Mouse (Mus musculus): ENCODE measurements at regions not wholly inside any gene's neighbourhood (a gene's known extent, or its start where the extent isn't known, plus 50 kb on each side); places are given as distances from the start of the nearest gene placed in this dataset.

DNA sequence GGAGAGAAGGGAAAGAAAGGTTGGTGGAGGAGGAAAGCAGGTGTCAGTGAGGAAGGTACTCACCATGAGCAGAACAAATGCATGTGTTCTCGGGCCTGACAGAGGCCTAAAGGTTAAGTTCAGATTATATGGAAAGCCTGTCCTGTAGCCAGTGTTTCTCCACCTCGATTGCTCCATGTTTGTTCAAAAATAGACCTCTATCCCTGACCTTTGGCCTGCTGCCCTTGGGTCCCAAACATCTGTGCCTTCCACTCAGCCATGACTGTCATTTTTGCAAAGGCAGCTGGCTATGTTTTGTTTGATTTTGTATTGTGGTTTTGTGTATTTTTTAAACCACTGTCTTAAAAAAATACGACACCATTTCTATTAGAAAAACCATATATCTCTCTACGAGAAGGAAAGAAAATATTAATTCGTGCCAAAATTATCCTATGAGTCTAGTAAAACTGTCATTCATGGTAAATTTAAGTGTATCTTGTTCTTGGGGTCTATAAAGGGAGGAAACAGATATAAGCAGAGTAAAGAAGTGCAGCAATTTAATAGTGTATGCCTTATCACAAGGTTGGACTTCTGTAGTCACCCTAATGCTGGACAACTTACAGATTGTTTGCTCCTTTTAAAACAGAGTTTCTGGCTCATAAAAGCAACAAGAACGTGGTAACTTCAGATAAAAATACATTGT, 96.1 kb upstream of the Vgll3 start:
- H3K4me1 ChIP-seq (ENCODE audit: control insufficient read depth, insufficient read depth, low read length) = no peaks in the 10 kb centered on the region
- no peak overlapping the region for H3K9ac ChIP-seq (ENCODE audit: low read depth, poor library complexity, severe bottlenecking)
- H3K27me3 ChIP-seq (ENCODE audit: control insufficient read depth, insufficient read depth, low read length, poor library complexity, severe bottlenecking) = no peaks in the 10 kb centered on the region; the same call in 1 of the 2 replicates
- H3K4me3 ChIP-seq (ENCODE audit: low read depth, low read length) = no peak overlapping the region
- H3K36me3 ChIP-seq (ENCODE audit: control insufficient read depth, insufficient read depth, low read length, poor library complexity, severe bottlenecking) = no peaks in the 10 kb centered on the region
- TF ChIP-seq CTCF (IDR thresholded peaks at IDR 0.05; ENCODE audit: low read depth, low read length) = no peak
- no peak for TF ChIP-seq POLR2A (IDR thresholded peaks at IDR 0.05; ENCODE audit: insufficient read depth, low read length)
- no peak for TF ChIP-seq EP300 (IDR thresholded peaks at IDR 0.05; ENCODE audit: insufficient read depth, low read depth, low read length)
- no peaks in the 10 kb centered on the region for H3K9me3 ChIP-seq (replicated peaks; ENCODE audit: control insufficient read depth, insufficient read depth, low read length, poor library complexity, severe bottlenecking)
- H3K27ac ChIP-seq (ENCODE audit: insufficient read depth, low read length) = no peak overlapping the region

DNA sequence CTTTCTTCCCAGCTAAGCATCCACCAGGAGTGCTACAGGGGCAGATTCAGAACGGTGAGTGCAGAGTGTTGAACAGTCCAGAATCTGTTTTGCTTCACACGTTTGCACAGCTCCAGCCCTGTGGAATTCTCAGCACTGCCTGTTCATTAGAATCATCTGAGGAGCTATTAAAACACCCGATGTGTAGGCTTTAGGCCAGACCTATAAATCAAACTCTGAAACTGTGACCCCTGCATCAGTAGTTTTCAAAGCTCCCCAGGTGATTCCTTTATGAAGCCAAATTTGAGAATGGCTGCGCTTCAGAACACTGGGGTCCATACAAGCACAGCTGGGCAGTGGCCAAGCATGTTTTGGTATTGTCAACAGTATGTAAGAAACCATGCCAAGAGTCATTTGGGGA, 94.1 kb upstream of the Vgll3 start:
- TF ChIP-seq CTCF (IDR thresholded peaks at IDR 0.05; ENCODE audit: low read depth, low read length) = no peak
- H3K27ac ChIP-seq (ENCODE audit: insufficient read depth, low read length) = no peak overlapping the region
- no peaks in the 10 kb centered on the region; the same call in 1 of the 2 replicates for H3K27me3 ChIP-seq (ENCODE audit: control insufficient read depth, insufficient read depth, low read length, poor library complexity, severe bottlenecking)

DNA sequence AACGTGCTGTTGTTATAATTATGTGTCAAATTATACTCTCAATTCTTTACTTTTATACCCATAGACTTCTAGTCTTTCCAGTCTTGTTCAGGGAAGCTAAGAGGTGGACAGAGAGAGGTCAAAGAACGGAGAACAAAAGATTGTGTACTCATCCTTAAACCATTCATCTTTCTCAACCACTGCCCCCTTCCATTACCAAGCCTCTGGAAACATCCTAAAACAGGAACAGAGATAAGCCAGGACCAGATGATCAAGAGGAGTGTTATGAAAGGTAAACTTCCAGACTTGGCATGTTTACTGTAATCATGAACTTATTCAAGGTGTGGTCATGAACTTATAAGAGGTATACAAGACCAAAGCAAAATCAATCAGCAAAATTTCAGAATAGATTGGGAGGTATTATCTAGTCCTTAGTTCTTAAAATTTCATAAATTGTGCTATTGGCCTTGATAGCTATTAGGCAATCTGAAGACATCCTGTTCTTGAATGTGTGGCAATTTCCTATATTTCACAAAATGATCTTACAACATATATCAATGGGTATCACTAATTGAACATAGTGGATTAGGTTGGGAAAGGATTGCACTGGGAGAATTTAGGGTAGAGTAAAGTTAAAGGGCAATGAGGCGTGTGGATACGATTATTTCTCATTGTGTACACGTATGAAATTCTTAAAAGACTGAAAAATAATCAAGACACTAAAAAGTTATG, 89.3 kb upstream of the Vgll3 start:
- Histone ChIP-seq H3K36me3 (ENCODE audit: control insufficient read depth, insufficient read depth, low read length, poor library complexity, severe bottlenecking) (no peaks in the 10 kb centered on the region), H3K27ac (ENCODE audit: insufficient read depth, low read length) (no peak overlapping the region), H3K4me3 (ENCODE audit: low read depth, low read length) (no peak overlapping the region), H3K4me1 (ENCODE audit: control insufficient read depth, insufficient read depth, low read length) (no peaks in the 10 kb centered on the region), H3K27me3 (ENCODE audit: control insufficient read depth, insufficient read depth, low read length, poor library complexity, severe bottlenecking) (no peaks in the 10 kb centered on the region; the same call in 1 of the 2 replicates), H3K9me3 (replicated peaks; ENCODE audit: control insufficient read depth, insufficient read depth, low read length, poor library complexity, severe bottlenecking) (no peaks in the 10 kb centered on the region), H3K9ac (ENCODE audit: low read depth, poor library complexity, severe bottlenecking) (no peak overlapping the region)
- TF ChIP-seq POLR2A (IDR thresholded peaks at IDR 0.05; ENCODE audit: insufficient read depth, low read length) (no peak), CTCF (IDR thresholded peaks at IDR 0.05; ENCODE audit: low read depth, low read length) (no peak), EP300 (IDR thresholded peaks at IDR 0.05; ENCODE audit: insufficient read depth, low read depth, low read length) (no peak)

More for the DNA sequence above, 94.1 kb upstream of the Vgll3 start:
- no peak overlapping the region for H3K4me3 ChIP-seq (ENCODE audit: low read depth, low read length)
- no peaks in the 10 kb centered on the region for H3K4me1 ChIP-seq (ENCODE audit: control insufficient read depth, insufficient read depth, low read length)
- no peaks in the 10 kb centered on the region for H3K9me3 ChIP-seq (replicated peaks; ENCODE audit: control insufficient read depth, insufficient read depth, low read length, poor library complexity, severe bottlenecking)
- no peak overlapping the region for H3K9ac ChIP-seq (ENCODE audit: low read depth, poor library complexity, severe bottlenecking)
- H3K36me3 ChIP-seq (ENCODE audit: control insufficient read depth, insufficient read depth, low read length, poor library complexity, severe bottlenecking) = no peaks in the 10 kb centered on the region

DNA sequence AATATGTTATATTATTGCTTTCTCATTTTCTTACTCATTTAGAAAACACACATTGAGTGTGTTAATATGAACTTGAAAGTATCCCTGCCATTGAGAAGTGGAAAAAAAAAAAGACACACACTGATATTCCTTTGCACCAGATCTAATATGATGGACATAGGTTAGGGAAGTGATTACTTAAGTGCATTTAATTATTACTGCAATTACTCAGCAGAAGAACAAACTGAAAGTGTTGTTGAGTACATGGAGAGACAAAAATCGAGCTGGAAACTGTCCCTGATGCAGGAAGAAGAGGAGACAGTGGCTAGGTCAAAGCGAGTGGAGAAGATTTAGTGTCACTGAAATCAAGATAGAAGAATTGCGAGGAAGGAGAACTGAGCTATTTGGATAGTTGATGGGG, 88.8 kb upstream of the Vgll3 start:
- H3K9me3 ChIP-seq (replicated peaks; ENCODE audit: control insufficient read depth, insufficient read depth, low read length, poor library complexity, severe bottlenecking) = no peaks in the 10 kb centered on the region
- no peak overlapping the region for H3K27ac ChIP-seq (ENCODE audit: insufficient read depth, low read length)
- TF ChIP-seq EP300 (IDR thresholded peaks at IDR 0.05; ENCODE audit: insufficient read depth, low read depth, low read length) (no peak), CTCF (IDR thresholded peaks at IDR 0.05; ENCODE audit: low read depth, low read length) (no peak), POLR2A (IDR thresholded peaks at IDR 0.05; ENCODE audit: insufficient read depth, low read length) (no peak)
- no peaks in the 10 kb centered on the region for H3K4me1 ChIP-seq (ENCODE audit: control insufficient read depth, insufficient read depth, low read length)
- no peaks in the 10 kb centered on the region for H3K36me3 ChIP-seq (ENCODE audit: control insufficient read depth, insufficient read depth, low read length, poor library complexity, severe bottlenecking)
- no peaks in the 10 kb centered on the region for H3K27me3 ChIP-seq (ENCODE audit: control insufficient read depth, insufficient read depth, low read length, poor library complexity, severe bottlenecking)
- H3K4me3 ChIP-seq (ENCODE audit: low read depth, low read length) = no peak overlapping the region
- no peak overlapping the region for H3K9ac ChIP-seq (ENCODE audit: low read depth, poor library complexity, severe bottlenecking)

DNA sequence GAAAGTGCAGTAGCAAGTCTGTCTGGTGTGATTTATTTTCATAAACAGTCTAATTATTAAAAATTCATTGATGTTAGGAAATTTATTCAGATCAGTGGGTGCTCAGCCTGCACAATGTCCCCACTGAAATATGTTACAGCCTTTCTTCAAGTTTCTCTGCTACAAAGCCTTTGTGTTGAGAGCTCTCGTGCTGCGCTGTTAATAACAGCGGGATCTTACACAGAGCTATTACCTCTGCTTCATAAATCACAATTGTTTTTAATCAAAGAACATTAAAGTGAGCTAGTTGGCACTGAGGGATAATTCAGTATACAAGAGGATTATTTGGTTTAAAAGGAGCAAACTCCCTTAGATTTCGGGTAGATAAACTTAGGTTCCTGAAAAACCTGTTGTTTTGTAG, 85.7 kb upstream of the Vgll3 start:
- H3K4me1 ChIP-seq (ENCODE audit: control insufficient read depth, insufficient read depth, low read length) = no peaks in the 10 kb centered on the region
- no peaks in the 10 kb centered on the region for H3K9me3 ChIP-seq (replicated peaks; ENCODE audit: control insufficient read depth, insufficient read depth, low read length, poor library complexity, severe bottlenecking)
- H3K36me3 ChIP-seq (ENCODE audit: control insufficient read depth, insufficient read depth, low read length, poor library complexity, severe bottlenecking) = no peaks in the 10 kb centered on the region
- H3K4me3 ChIP-seq (ENCODE audit: low read depth, low read length) = no peak overlapping the region
- H3K27me3 ChIP-seq (ENCODE audit: control insufficient read depth, insufficient read depth, low read length, poor library complexity, severe bottlenecking) = no peaks in the 10 kb centered on the region
- TF ChIP-seq EP300 (IDR thresholded peaks at IDR 0.05; ENCODE audit: insufficient read depth, low read depth, low read length) (no peak), POLR2A (IDR thresholded peaks at IDR 0.05; ENCODE audit: insufficient read depth, low read length) (no peak), CTCF (IDR thresholded peaks at IDR 0.05; ENCODE audit: low read depth, low read length) (no peak)
- H3K27ac ChIP-seq (ENCODE audit: insufficient read depth, low read length) = no peak overlapping the region
- H3K9ac ChIP-seq (ENCODE audit: low read depth, poor library complexity, severe bottlenecking) = no peak overlapping the region

DNA sequence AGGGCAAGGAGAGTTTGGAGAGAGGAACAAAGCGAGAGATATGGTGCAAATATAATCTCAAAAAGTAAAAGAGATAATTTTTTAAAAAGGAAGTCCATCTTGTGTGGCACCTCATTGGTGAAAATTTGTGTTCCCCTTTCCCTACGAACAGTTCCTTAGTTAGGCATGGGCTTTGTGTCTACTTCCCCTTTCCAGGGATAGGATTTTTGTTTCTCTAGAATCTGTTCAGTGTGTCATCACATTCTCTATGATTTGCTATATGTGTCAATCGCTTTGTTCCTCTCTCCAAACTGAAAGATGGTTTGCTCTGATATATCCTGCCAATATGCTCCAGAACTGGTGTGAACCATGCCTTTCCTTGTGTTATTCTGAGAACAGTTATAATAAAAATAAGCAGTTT, 75.4 kb upstream of the Vgll3 start:
- TF ChIP-seq CTCF (IDR thresholded peaks at IDR 0.05; ENCODE audit: low read depth, low read length) = no peak
- TF ChIP-seq EP300 (IDR thresholded peaks at IDR 0.05; ENCODE audit: insufficient read depth, low read depth, low read length) = no peak
- Histone ChIP-seq H3K9ac (ENCODE audit: low read depth, poor library complexity, severe bottlenecking) (no peak overlapping the region), H3K9me3 (replicated peaks; ENCODE audit: control insufficient read depth, insufficient read depth, low read length, poor library complexity, severe bottlenecking) (0 out of 2 replicates have a peak, but pooled peaks cover 3% of the 10 kb centered on the region), H3K27ac (ENCODE audit: insufficient read depth, low read length) (no peak overlapping the region), H3K27me3 (ENCODE audit: control insufficient read depth, insufficient read depth, low read length, poor library complexity, severe bottlenecking) (no peaks in the 10 kb centered on the region), H3K4me3 (ENCODE audit: low read depth, low read length) (no peak overlapping the region), H3K4me1 (ENCODE audit: control insufficient read depth, insufficient read depth, low read length) (no peaks in the 10 kb centered on the region), H3K36me3 (ENCODE audit: control insufficient read depth, insufficient read depth, low read length, poor library complexity, severe bottlenecking) (no peaks in the 10 kb centered on the region)

Data from ES-Bruce4 (cell line).